Mouse (Mus musculus) splenic B cell, adult 2 months (primary cell): Measurements from ENCODE around the gene Dusp1.

Experiments used
- DNase-seq: peaks from one replicate; pipeline ENCODE4 v3.0.0-alpha.2; 2011; ENCODE audit warnings: low read depth, low spot score
- H3K27me3 ChIP-seq: 2 replicates; pipeline ENCODE4 v1.6.1; 2012; ENCODE audit warnings: mild to moderate bottlenecking, low read length, moderate library complexity, mixed read lengths; ENCODE audit not compliant: control insufficient read depth, poor library complexity, insufficient read depth, severe bottlenecking
- H3K36me3 ChIP-seq: 2 replicates; pipeline ENCODE4 v1.6.1; 2012; ENCODE audit warnings: mild to moderate bottlenecking, low read length, moderate library complexity, mixed read lengths; ENCODE audit not compliant: control insufficient read depth, poor library complexity, insufficient read depth, severe bottlenecking

The Dusp1 gene

DNA sequence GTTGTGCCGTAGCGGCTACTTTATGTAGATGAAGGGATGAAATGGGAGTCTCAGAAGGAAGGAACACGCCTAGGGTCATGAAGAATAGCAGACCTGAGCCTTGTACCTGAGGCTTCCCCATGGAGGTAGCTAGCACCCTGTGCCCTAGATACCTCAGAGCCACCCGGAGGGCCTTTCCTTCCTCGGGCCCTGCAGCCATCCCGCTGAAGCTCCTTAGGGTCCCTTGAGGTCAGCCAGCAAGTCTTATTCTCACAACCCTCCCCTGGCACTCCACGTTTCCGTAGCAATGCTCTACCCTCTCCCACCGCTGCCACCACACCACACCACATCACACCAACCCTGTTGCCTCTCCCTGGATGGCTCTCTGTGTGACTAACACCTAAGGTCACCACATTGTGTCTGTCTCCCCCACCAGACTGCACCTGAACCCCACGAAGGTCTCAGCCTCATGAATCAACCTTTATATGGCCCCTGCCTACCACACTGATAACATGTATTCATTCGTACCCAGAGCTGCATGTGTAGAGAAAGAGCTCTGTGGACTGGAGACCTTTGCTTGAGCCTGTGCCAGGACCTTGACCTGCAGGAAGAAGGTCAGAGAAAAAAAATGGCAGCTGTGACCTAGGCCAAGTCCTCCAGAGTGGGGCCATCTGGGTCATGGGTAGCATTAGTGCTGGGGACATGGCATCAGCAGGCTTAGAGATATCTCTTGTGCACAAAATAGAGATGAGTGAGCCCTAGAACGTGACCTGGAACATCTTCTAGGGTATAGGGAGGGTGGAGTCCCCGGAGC lies 93.6 kb downstream of the Dusp1 start:
- Histone ChIP-seq H3K36me3 (no peaks in the 10 kb centered on the region), H3K27me3 (no peaks in the 10 kb centered on the region)
- DNase-seq, result no peak

DNA sequence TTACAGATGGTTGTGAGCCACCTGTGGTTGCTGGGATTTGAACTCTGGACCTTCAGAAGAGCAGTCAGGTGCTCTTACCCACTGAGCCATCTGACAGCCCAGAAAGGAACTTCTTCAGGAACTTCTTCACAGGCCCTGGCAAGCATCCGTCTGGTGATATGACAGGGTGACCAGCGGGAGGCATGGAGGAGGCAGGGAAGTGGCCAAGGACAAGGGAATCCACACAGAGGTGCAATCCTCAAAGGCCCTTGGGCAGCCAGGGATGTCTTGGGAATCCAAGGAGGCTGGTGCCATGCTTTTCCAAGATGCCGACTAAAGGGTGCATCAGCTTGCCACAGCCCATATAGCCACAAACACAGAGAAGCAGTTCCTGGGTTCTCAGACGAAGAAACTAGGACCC lies 94.3 kb downstream of the Dusp1 start:
- DNase-seq, result no peak
- no peaks in the 10 kb centered on the region for H3K36me3 ChIP-seq
- H3K27me3 ChIP-seq, result no peaks in the 10 kb centered on the region

DNA sequence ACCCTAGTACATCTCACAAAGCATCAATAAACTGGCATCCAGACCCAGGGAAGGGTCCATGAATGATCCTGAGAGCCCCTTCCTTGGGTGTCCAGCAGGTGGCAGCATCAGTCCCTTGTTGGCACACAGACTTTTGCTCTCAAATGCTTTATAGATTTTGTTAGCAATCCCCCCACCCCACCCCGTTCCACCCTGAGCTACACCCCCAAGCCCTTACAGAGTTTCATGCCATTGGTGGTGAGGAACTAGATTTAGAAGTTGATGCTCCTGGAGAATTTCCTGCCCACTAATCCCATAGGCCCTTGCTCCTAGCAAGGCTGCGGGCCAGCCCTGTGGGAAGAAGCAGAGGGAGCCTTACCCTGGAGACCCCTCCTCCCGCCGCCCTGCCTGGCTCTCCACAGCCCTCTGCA lies 95.2 kb downstream of the Dusp1 start:
- H3K36me3 ChIP-seq, result no peaks in the 10 kb centered on the region
- peak; percentile 83 for DNase-seq
- H3K27me3 ChIP-seq, result no peaks in the 10 kb centered on the region

DNA sequence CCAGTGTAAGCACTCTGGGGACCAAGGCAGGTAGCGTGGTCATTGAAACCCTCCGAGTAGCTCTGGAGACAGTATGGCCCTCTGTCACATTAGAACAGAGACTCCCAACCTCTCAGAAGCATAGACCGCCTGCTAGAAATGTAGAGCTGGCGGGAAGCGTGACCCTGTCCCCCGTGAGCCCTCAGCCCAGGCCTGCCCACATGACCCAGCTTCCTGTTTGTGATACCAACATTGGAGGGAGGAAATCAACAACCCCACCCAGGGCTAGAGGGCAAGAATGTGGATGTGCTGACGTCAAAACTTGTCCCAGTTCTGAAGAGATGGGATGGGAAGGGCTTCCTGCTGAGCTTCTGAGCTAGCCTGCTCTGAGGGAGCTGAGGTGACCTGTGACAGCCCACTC lies 97.0 kb downstream of the Dusp1 start:
- no peaks in the 10 kb centered on the region for H3K36me3 ChIP-seq
- no peak for DNase-seq
- no peaks in the 10 kb centered on the region for H3K27me3 ChIP-seq

DNA sequence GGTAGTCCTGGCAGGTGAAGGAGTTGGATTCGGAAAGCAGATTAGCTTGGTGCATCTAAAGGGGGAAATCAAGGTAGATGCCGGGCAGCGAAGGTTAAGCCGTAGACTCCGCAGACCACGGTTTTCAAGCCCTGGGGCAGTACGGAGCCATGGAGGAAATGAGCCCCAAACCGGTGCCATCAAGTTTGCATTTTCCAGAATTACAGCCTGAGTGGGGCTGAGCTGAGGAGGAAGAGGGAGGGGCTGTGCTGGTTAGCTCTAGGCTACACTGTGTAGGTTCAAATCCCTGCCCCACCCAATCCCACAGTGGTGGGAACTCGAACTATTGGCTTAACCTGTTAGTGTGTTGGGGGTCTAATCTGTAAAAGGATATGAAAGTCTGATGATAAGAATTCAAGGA lies 97.4 kb downstream of the Dusp1 start:
- Histone ChIP-seq H3K36me3 (no peaks in the 10 kb centered on the region), H3K27me3 (no peaks in the 10 kb centered on the region)
- DNase-seq, result no peak

DNA sequence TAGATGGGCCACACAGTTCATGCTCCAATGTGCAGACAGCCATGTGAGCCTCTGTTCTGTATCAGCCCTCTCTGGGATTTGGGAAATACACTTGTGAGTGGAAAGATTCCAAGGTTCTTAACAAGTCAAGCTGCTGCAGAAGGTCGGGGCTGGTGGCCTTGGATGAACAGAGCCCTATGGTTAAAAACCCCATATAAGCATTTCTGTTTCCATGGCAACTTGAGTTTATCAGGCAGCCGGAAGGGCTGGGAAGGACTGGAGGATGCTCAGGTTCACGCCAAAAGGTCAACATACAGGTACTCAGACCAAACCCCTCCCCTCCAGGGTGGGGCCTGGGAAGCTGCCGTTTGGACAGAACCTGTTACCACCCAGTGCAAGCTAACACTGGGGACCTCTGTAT lies 97.9 kb downstream of the Dusp1 start:
- DNase-seq, result no peak
- Histone ChIP-seq H3K27me3 (no peaks in the 10 kb centered on the region), H3K36me3 (no peaks in the 10 kb centered on the region)

DNA sequence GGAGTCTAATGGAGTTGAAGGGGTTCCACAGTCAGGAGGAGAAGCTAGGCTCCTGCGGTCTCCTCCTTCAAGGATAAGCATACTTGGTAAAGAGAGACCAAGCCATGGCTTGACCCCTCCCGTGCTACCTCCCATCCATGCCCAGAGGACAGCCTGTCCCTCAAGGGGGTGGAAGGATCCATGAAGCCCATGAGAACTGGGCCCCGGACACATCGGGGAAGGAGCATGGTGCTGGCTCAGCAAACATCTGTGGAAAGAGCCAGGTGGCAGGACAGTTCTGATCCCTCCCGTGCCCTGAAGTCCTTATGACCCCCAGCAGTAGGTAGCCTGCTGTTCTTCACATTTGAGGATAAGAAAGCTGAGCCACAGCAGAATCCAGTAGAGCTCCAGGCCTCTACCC lies 98.5 kb downstream of the Dusp1 start:
- no peak for DNase-seq
- Histone ChIP-seq H3K27me3 (no peaks in the 10 kb centered on the region), H3K36me3 (no peaks in the 10 kb centered on the region)

DNA sequence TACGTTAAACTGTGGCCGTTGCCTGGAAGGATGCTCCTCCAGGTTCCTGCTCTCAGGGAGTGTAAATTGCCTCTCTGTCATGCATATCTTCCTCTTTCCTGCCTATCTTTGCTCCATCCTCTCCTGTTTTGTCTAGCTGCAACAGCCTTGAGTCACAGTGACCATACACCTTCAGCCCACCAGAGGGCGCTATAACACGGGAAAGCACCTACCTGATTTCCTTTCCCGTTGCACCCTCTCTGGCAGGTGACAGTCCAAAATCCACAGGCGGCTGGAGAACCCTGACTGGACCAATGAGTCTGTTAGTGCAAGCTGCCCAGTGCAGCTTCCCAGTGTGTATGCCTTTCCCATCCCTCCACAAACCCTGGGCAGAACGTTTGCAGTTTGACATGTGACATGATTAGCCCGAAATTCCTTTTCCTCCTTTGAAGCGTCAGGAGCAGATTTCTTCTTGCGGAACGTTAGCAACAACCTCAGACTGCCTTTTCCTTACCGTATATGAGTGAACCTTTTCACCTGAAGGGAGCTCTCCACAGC lies 99.2 kb downstream of the Dusp1 start:
- DNase-seq, result peak; percentile 81

DNA sequence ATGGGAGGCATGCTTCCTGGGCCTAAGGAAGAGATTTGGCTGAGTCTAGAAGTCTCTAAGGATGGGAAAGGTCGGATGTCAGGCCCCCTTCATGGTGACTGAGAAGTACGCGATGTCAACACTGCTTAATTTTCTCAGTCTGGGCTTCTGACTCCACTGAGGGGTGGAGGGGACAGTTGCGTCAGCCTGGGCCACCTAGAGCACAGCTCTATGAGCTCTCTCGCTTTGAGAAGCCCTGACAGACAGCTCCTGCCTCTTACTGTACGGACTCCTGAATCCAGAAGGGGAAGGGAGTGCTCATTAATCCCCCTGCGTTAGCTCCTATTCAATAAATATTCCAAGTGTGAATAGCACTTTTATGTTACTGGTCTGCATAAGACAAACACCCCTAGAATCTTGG lies 103.9 kb downstream of the Dusp1 start:
- Histone ChIP-seq H3K36me3 (no peaks in the 10 kb centered on the region), H3K27me3 (no peaks in the 10 kb centered on the region)
- DNase-seq, result no peak

More for the DNA sequence above, 99.2 kb downstream of the Dusp1 start:
- Histone ChIP-seq H3K36me3 (no peaks in the 10 kb centered on the region), H3K27me3 (no peaks in the 10 kb centered on the region)

DNA sequence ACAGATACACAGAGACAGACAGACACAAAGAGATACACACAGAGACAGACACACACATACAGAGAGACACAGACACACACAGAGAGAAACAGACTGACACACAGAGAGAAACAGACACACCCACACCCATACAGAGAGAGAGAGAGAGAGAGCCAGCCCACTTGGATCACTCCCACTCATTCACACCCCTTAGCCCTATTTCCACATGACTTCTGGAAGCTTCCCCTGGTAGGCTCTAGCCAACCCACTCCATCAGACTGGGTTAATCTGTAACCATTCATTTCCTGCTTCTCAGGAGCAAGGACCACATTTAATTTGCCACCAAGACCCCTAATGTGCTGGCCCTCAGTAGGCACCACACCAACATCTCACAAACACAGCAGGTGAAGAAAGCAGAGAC lies 104.4 kb downstream of the Dusp1 start:
- no peaks in the 10 kb centered on the region for H3K27me3 ChIP-seq
- no peak for DNase-seq
- H3K36me3 ChIP-seq, result no peaks in the 10 kb centered on the region
